Mouse (Mus musculus): ENCODE data around the gene Ggct.

GRCm38 (mm10) chr6:54933216-54933615 lies 59.5 kb downstream of the Ggct start:
- no peak for TF ChIP-seq HCFC1 (IDR thresholded peaks at IDR 0.05; ENCODE audit: borderline replicate concordance, insufficient read depth, low read length)
- TF ChIP-seq ZNF384 (IDR thresholded peaks at IDR 0.05; ENCODE audit: low read depth, low read length): no peak
- no peak for TF ChIP-seq MAFK (IDR thresholded peaks at IDR 0.05; ENCODE audit: insufficient read depth, low read depth, low read length)
- TF ChIP-seq ZC3H11A (IDR thresholded peaks at IDR 0.05; ENCODE audit: borderline replicate concordance, low read depth, low read length): no peak

Measured in ES-E14 (cell line).